Mouse (Mus musculus) midbrain, embryonic 16.5 days (tissue): ENCODE measurements around the gene Pdzk1. TPM values are rescaled to one million over a fixed set of nuclear protein-coding genes. Genes with fewer than 3 reads are reported as not detected.

ENCODE experiments used
- ATAC-seq: fragments of 200-750 bp; cut with Nextera tagmentation; 2 replicates; pipeline ENCODE4 v1.8.0; 2017; ENCODE audit warnings: moderate TSS enrichment
- H3K27ac ChIP-seq: fragments of 300-500 bp; sonication (generic); 2 replicates; pipeline ENCODE4 v1.5.1; 2014; ENCODE audit warnings: mild to moderate bottlenecking, low read length, mixed read lengths
- H3K27me3 ChIP-seq: fragments of 300-500 bp; sonication (generic); 2 replicates; pipeline ENCODE4 v1.6.1; 2014; ENCODE audit warnings: low read depth, low read length, mixed read lengths; ENCODE audit not compliant: control insufficient read depth, insufficient read depth
- H3K36me3 ChIP-seq: fragments of 300-500 bp; sonication (generic); 2 replicates; pipeline ENCODE4 v1.6.1; 2014; ENCODE audit warnings: mild to moderate bottlenecking, low read length, moderate library complexity, mixed read lengths; ENCODE audit not compliant: control insufficient read depth, insufficient read depth
- H3K4me1 ChIP-seq: fragments of 300-500 bp; sonication (generic); 2 replicates; pipeline ENCODE4 v1.6.1; 2014; ENCODE audit warnings: mild to moderate bottlenecking, low read length, mixed read lengths; ENCODE audit not compliant: control insufficient read depth, insufficient read depth
- H3K4me2 ChIP-seq: fragments of 300-500 bp; sonication (generic); 2 replicates; pipeline ENCODE4 v1.6.1; 2014; ENCODE audit warnings: mild to moderate bottlenecking, low read length, mixed read lengths
- H3K4me3 ChIP-seq: fragments of 300-500 bp; sonication (generic); 2 replicates; pipeline ENCODE4 v1.5.1; 2014; ENCODE audit warnings: low read depth, mild to moderate bottlenecking, low read length, moderate library complexity, mixed read lengths
- H3K9ac ChIP-seq: fragments of 300-500 bp; sonication (generic); 2 replicates; pipeline ENCODE4 v1.6.1; 2014; ENCODE audit warnings: low read depth, low read length, mixed read lengths
- H3K9me3 ChIP-seq: fragments of 300-500 bp; sonication (generic); replicated peaks from 2 replicates; pipeline ENCODE4 v1.6.1; 2014; ENCODE audit warnings: mild to moderate bottlenecking, low read length, mixed read lengths; ENCODE audit not compliant: control insufficient read depth, poor library complexity, severe bottlenecking
- WGBS: fragments of 180-500 bp; shearing (Covaris S2); extraction: QIAGEN DNeasy Blood & Tissue Kit; methylation state at CpG from one replicate; pipeline ENCODE4 v1.1.7; 2014; 5-methylcytosine and 5-hydroxymethylcytosine counted together
- polyA plus RNA-seq: library from polyadenylated mRNA; unstranded; fragments of >200 nt; fragmentation: Nextera tagmentation; extraction: Ambion mirVana; gene quantifications from 2 replicates; pipeline ENCODE4 v1.2.1, GENCODE M21; 2015

The Pdzk1 gene
- polyA plus RNA-seq, 1 experiment from 2014 or later = 0.68 TPM

DNA sequence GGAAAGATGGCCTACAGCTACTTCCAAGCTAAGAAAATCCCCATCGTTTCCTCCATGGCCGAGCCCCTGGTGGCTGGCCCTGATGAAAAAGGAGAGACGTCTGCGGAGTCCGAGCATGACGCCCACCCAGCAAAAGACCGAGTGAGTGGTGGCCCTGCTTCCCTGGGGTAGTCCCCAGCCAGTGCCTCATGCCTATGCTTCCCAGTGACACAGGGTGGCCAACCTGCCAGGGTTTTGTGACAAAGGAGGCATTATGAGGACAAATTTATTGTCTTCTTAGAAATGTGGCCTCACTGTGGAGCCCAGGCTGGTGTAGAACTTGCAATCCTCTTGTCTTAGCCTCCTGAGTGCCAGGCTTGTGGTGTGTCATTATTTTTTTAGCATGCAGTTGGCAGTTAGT, 40.0 kb downstream of the Pdzk1 start:
- no peaks in the 10 kb centered on the region for H3K27me3 ChIP-seq
- 95% methylated on average over 7 of the region's 7 CpGs for WGBS
- no peak overlapping the region for H3K9ac ChIP-seq
- no peak overlapping the region for H3K4me3 ChIP-seq
- H3K36me3 ChIP-seq = peaks cover 32% of the 10 kb centered on the region
- no peak overlapping the region for H3K4me2 ChIP-seq
- ATAC-seq = no peak
- H3K9me3 ChIP-seq = no peaks in the 10 kb centered on the region
- no peak overlapping the region for H3K27ac ChIP-seq
- H3K4me1 ChIP-seq = no peaks in the 10 kb centered on the region

DNA sequence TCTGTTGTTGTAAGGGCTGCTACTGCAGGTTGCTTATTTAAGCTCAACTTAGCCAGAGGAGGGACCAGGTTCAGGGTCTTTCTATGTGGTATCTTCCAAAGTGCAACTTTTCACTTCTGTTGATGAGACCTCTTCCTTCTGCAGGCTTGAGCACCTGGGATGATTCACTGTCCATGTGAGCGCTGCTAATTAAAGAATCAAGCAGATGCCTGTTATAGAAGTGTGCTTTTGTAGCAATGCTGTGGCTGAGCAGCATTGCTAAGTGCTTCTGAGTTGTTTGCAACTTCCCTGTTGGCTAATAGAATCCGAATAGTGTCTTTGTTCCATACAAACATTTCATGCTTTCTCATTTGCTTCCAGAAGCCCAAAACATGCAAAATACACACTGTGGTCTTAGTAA, 41.2 kb downstream of the Pdzk1 start:
- no peaks in the 10 kb centered on the region for H3K9me3 ChIP-seq
- no peak overlapping the region for H3K4me3 ChIP-seq
- no peak overlapping the region for H3K27ac ChIP-seq
- peaks cover 38% of the 10 kb centered on the region for H3K36me3 ChIP-seq
- ATAC-seq = no peak
- H3K9ac ChIP-seq = no peak overlapping the region
- WGBS = 95% methylated on average over 2 of the region's 2 CpGs
- H3K4me1 ChIP-seq = no peaks in the 10 kb centered on the region
- H3K4me2 ChIP-seq = no peak overlapping the region
- H3K27me3 ChIP-seq = no peaks in the 10 kb centered on the region

DNA sequence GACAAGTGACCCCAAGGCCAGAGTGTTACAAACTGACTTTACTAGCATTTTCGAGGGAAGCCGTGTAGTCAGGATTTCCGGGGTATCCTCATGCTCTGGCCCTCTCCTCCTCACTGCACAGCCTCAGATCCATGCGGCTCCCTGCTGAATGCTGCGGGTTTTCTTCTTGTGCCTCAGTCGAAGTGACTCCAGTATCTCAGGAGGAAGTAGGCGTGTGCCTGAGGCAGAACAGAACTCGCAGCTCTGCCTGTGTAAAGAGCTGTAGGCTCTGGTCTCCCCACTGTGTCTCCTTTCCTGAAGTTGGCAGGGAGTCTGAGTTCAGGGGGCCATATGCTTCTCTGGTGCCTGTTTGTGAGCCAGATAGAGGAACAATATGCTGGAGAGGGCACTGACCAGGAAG, 42.0 kb downstream of the Pdzk1 start:
- no peak for ATAC-seq
- no peak overlapping the region for H3K4me3 ChIP-seq
- H3K27ac ChIP-seq = no peak overlapping the region
- H3K9ac ChIP-seq = no peak overlapping the region
- no peak overlapping the region for H3K4me2 ChIP-seq
- WGBS = 87% methylated on average over 8 of the region's 8 CpGs
- H3K9me3 ChIP-seq = no peaks in the 10 kb centered on the region
- no peaks in the 10 kb centered on the region for H3K27me3 ChIP-seq
- H3K4me1 ChIP-seq = no peaks in the 10 kb centered on the region
- H3K36me3 ChIP-seq = peaks cover 42% of the 10 kb centered on the region

DNA sequence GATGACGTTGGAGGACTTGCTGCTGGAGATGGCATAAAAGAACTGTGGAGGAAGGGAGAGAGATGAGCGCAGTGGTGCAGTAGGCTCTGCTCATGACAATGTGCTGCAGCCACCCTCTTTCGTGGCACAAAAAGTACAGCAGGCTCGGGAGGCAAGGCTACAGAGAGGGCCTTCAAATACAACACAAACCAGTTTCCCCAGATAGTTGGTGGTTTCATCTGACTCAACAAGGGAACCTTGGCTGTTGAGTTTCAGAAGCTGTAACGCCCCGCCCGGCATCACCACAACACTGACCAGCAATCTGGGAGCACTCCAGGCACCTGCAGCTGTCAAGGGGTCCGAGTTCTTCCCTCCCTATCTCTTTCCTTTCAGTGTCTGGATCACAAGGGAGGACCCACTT, 43.4 kb downstream of the Pdzk1 start:
- WGBS = 96% methylated on average over 8 of the region's 8 CpGs

DNA sequence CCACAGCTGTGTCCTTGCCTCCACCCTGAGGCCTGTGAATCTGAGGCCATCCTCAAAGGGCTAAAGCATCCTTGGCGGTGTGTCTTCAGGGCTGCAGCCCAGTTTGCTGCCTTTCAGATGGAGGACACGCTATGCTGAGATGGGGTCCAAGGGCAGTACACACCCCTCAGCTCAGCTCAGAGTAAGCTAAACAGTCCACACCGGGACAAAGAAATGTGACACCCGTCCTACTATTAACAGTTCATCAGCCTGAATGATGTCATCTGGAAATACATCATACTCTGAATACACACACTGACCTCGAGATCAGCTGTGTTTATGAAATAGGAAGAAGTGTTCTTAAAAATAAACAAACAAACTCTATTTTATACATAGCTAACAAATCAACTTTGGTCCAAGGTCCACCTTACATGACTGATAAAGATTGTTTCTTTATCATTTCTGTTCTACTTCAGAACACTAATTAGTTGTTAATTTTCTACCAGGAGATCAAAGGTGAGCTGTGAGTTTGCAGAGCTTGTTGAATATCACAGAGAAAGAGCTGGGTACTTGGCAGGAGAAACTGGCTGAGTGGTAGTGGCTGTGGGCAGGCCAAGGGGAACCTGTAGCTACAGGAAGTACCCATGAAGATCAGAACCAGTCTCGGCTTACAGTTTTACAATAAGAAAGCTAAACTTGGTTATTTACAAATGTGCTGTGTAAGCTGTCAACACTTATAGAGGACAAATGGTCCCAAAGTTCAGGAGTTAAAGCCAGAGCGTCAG, 45.9 kb downstream of the Pdzk1 start:
- Histone ChIP-seq H3K27me3 (no peaks in the 10 kb centered on the region), H3K4me3 (no peak overlapping the region), H3K4me2 (no peak overlapping the region), H3K9ac (no peak overlapping the region), H3K9me3 (no peaks in the 10 kb centered on the region), H3K27ac (no peak overlapping the region), H3K4me1 (no peaks in the 10 kb centered on the region), H3K36me3 (peaks cover 45% of the 10 kb centered on the region)
- ATAC-seq = no peak
- 94% methylated on average over 7 of the region's 7 CpGs for WGBS

More for the DNA sequence above, 43.4 kb downstream of the Pdzk1 start:
- ATAC-seq = no peak
- no peak overlapping the region for H3K9ac ChIP-seq
- no peak overlapping the region for H3K4me3 ChIP-seq
- no peak overlapping the region for H3K27ac ChIP-seq
- no peak overlapping the region for H3K4me2 ChIP-seq
- no peaks in the 10 kb centered on the region for H3K9me3 ChIP-seq
- no peaks in the 10 kb centered on the region for H3K27me3 ChIP-seq
- no peaks in the 10 kb centered on the region for H3K4me1 ChIP-seq
- H3K36me3 ChIP-seq = peaks cover 42% of the 10 kb centered on the region

DNA sequence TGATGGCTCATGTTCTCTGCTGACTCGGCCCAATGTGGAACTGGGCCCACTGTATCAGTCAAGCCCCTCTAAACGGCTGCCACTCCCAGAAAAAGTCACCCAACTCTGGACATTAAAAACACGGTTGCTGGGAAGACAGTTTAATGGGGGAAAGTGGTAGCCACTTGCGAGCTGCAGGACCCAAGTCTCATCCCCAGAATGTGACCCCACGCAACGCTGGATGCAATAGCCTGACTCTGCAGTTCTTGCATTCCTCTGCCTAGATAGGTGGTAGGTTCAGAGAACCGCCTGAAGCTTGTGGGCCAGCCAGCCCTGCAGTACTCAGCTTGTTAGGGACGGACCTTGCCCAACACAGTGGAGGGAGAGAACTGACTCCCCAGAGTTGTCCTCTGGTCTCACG, 50.5 kb downstream of the Pdzk1 start:
- no peak overlapping the region for H3K27ac ChIP-seq
- WGBS = 95% methylated on average over 9 of the region's 9 CpGs
- no peak overlapping the region for H3K9ac ChIP-seq
- no peak for ATAC-seq
- H3K4me1 ChIP-seq = no peaks in the 10 kb centered on the region
- H3K4me3 ChIP-seq = no peak overlapping the region
- peaks cover 35% of the 10 kb centered on the region for H3K36me3 ChIP-seq
- H3K4me2 ChIP-seq = no peak overlapping the region
- H3K27me3 ChIP-seq = no peaks in the 10 kb centered on the region
- no peaks in the 10 kb centered on the region for H3K9me3 ChIP-seq

DNA sequence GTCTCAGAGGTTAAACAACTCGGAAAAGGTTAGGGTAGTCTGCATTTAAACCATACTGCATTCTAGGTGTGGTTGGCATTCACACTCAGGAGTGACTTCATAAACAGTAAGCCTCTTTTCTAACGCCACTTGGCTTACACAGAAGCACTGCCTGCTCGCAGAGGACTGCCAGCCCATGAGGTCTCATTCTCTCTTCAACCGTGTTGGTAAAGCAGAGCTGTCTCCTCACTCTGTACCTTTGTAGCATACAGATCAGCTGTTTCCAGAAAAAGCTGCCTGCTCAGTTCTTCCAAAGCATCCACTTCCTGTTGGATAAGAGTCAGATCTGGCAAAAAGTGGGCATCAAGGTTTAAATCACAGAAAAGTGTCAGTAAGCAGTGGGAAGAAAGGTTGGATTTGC, 51.3 kb downstream of the Pdzk1 start:
- Histone ChIP-seq H3K4me1 (no peaks in the 10 kb centered on the region), H3K36me3 (peaks cover 29% of the 10 kb centered on the region), H3K4me3 (no peak overlapping the region), H3K4me2 (no peak overlapping the region), H3K9me3 (no peaks in the 10 kb centered on the region), H3K9ac (no peak overlapping the region), H3K27ac (no peak overlapping the region), H3K27me3 (no peaks in the 10 kb centered on the region)
- 87% methylated on average over 4 of the region's 4 CpGs for WGBS
- no peak for ATAC-seq

DNA sequence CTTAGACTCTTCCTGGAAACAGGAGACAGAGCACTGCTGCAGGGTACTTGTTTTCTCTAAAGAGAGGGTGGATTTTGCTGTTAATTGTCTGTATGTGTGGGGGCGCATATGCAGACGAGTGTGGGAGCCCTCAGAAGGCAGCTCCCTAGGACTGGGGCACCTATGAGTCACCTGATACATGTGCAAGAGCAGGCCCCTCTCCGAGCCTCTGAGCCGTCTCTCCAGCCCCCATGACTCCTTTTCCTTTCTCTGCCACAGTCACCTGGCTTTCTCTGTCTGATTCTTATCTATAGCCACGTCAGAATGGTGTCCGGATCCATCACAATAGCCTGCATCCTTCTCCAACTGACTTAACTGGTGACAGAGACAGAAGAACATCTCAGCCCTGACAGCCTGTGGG, 52.5 kb downstream of the Pdzk1 start:
- Histone ChIP-seq H3K27ac (no peak overlapping the region), H3K36me3 (peaks cover 26% of the 10 kb centered on the region), H3K4me1 (no peaks in the 10 kb centered on the region), H3K9ac (no peak overlapping the region), H3K4me2 (no peak overlapping the region), H3K4me3 (no peak overlapping the region), H3K9me3 (no peaks in the 10 kb centered on the region), H3K27me3 (no peaks in the 10 kb centered on the region)
- 84% methylated on average over 6 of the region's 6 CpGs for WGBS
- no peak for ATAC-seq

DNA sequence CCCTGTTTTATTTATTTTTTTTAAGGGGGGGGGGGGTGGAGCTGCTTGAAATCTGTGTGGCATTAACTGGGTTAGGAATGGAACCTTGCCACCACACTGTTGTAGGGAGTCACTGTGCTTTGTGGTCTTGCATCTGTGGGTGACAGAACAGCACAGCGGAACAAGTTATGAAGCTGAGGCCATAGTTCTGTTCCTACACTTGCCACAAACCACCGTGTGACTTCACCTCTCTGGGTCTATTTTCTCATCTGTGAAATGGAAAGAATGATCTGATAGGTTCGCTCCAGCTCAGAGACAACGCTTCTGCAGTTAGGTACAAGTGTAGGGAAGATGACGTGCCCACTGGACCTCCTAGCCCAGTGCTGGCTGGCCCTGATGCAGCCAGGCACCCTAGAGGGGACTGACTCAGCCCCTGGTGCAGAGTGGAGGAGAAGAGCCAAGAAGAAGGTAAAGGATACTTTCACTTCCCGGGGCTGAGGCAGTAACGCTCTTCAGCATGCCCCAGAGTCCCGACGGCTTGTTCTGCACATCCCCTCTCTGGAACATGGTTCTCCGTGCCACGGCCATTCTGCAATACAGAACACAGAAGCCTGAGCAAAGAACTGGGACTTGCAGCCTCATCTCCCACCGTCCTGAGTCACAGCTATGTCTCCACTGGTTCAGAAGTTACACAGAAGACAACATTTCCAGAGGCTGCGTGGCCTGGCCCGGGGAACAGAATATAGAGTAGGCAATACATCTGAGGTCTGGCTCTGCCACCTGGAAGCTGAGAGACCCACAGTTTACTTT, 53.2 kb downstream of the Pdzk1 start:
- Histone ChIP-seq H3K27ac (no peak overlapping the region), H3K27me3 (no peaks in the 10 kb centered on the region), H3K4me2 (no peak overlapping the region), H3K36me3 (peaks cover 31% of the 10 kb centered on the region), H3K9me3 (no peaks in the 10 kb centered on the region), H3K4me3 (no peak overlapping the region), H3K9ac (no peak overlapping the region), H3K4me1 (no peaks in the 10 kb centered on the region)
- WGBS = 95% methylated on average over 14 of the region's 14 CpGs
- no peak for ATAC-seq
